Mouse (Mus musculus) liver, embryonic 16.5 days (tissue): Measurements from ENCODE around the gene Hmgcs2. TPM values are rescaled to one million over a fixed set of nuclear protein-coding genes. Genes with fewer than 3 reads are reported as not detected.

Source experiments
- ATAC-seq: fragments of 200-750 bp; cut with Nextera tagmentation; 2 replicates; pipeline ENCODE4 v1.8.0; 2017; ENCODE audit warnings: low read depth, mild to moderate bottlenecking, moderate number of reproducible peaks, moderate library complexity
- H3K27ac ChIP-seq: fragments of 300-500 bp; sonication (generic); 2 replicates; pipeline ENCODE4 v1.5.1; 2014; ENCODE audit warnings: mild to moderate bottlenecking, low read length
- H3K27me3 ChIP-seq: fragments of 300-500 bp; sonication (generic); 2 replicates; pipeline ENCODE4 v1.6.1; 2014; ENCODE audit warnings: low read depth, low read length, mixed read lengths; ENCODE audit not compliant: control insufficient read depth, insufficient read depth
- H3K36me3 ChIP-seq: fragments of 300-500 bp; sonication (generic); 2 replicates; pipeline ENCODE4 v1.6.1; 2014; ENCODE audit warnings: mild to moderate bottlenecking; ENCODE audit not compliant: control insufficient read depth, insufficient read depth
- H3K4me1 ChIP-seq: fragments of 300-500 bp; sonication (generic); 2 replicates; pipeline ENCODE4 v1.6.1; 2014; ENCODE audit warnings: low read depth, low read length, mixed read lengths; ENCODE audit not compliant: control insufficient read depth
- H3K4me2 ChIP-seq: fragments of 300-500 bp; sonication (generic); 2 replicates; pipeline ENCODE4 v1.6.1; 2014; ENCODE audit warnings: low read depth, low read length, mixed read lengths
- H3K4me3 ChIP-seq: fragments of 300-500 bp; sonication (generic); 2 replicates; pipeline ENCODE4 v1.5.1; 2014; ENCODE audit warnings: low read depth, mild to moderate bottlenecking, low read length
- H3K9ac ChIP-seq: fragments of 300-500 bp; sonication (generic); 2 replicates; pipeline ENCODE4 v1.6.1; 2014; ENCODE audit warnings: low read depth, low read length
- H3K9me3 ChIP-seq: fragments of 300-500 bp; sonication (generic); replicated peaks from 2 replicates; pipeline ENCODE4 v1.6.1; 2016; ENCODE audit warnings: low read length; ENCODE audit not compliant: control insufficient read depth
- WGBS: fragments of 180-500 bp; shearing (Covaris S2); extraction: QIAGEN DNeasy Blood & Tissue Kit; methylation state at CpG from one replicate; pipeline ENCODE4 v1.1.7; 2014; ENCODE audit not compliant: insufficient replicate concordance; 5-methylcytosine and 5-hydroxymethylcytosine counted together
- polyA plus RNA-seq: library from polyadenylated mRNA; unstranded; fragments of >200 nt; fragmentation: Nextera tagmentation; extraction: Ambion mirVana; gene quantifications from 2 replicates; pipeline ENCODE4 v1.2.1, GENCODE M21; 2015

The Hmgcs2 gene
- polyA plus RNA-seq, 1 experiment from 2014 or later: 366 TPM

GRCm38 (mm10) chr3:98317143-98317542 is 36.9 kb downstream of the Hmgcs2 start:
- Histone ChIP-seq H3K36me3 (peaks cover 3% of the 10 kb centered on the region; the same call in 1 of the 2 replicates), H3K27ac (no peak overlapping the region), H3K9me3 (no peaks in the 10 kb centered on the region), H3K4me2 (no peak overlapping the region), H3K9ac (no peak overlapping the region), H3K4me1 (no peaks in the 10 kb centered on the region), H3K27me3 (no peaks in the 10 kb centered on the region), H3K4me3 (no peak overlapping the region)
- 76% methylated on average over 3 of the region's 3 CpGs for WGBS
- no peak for ATAC-seq

- ATAC-seq: no peak
- Histone ChIP-seq H3K4me3 (no peak overlapping the region), H3K9me3 (no peaks in the 10 kb centered on the region), H3K27me3 (no peaks in the 10 kb centered on the region), H3K36me3 (peaks cover 3% of the 10 kb centered on the region; the same call in 1 of the 2 replicates), H3K9ac (no peak overlapping the region), H3K27ac (no peak overlapping the region), H3K4me1 (no peaks in the 10 kb centered on the region), H3K4me2 (no peak overlapping the region)
- 67% methylated on average over 2 of the region's 2 CpGs for WGBS
Measured at GRCm38 (mm10) chr3:98319190-98319589, 39.0 kb downstream of the Hmgcs2 start.

- Histone ChIP-seq H3K4me2 (no peak overlapping the region), H3K27me3 (no peaks in the 10 kb centered on the region), H3K4me3 (no peak overlapping the region), H3K36me3 (peaks cover 3% of the 10 kb centered on the region; the same call in 1 of the 2 replicates), H3K27ac (no peak overlapping the region), H3K9me3 (no peaks in the 10 kb centered on the region), H3K9ac (no peak overlapping the region), H3K4me1 (no peaks in the 10 kb centered on the region)
- ATAC-seq: no peak
- WGBS: 61% methylated on average over 5 of the region's 5 CpGs
Measured at GRCm38 (mm10) chr3:98322209-98322608, 42.0 kb downstream of the Hmgcs2 start.

GRCm38 (mm10) chr3:98324235-98324634 is 44.0 kb downstream of the Hmgcs2 start:
- Histone ChIP-seq H3K9me3 (no peaks in the 10 kb centered on the region), H3K9ac (no peak overlapping the region), H3K4me2 (no peak overlapping the region), H3K4me3 (no peak overlapping the region), H3K4me1 (no peaks in the 10 kb centered on the region), H3K27me3 (no peaks in the 10 kb centered on the region), H3K36me3 (peaks cover 3% of the 10 kb centered on the region; the same call in 1 of the 2 replicates), H3K27ac (no peak overlapping the region)
- no peak for ATAC-seq
- 69% methylated on average over 9 of the region's 9 CpGs for WGBS

- WGBS: 57% methylated on average over 2 of the region's 2 CpGs
- Histone ChIP-seq H3K4me3 (no peak overlapping the region), H3K9ac (no peak overlapping the region), H3K4me1 (peaks cover 23% of the 10 kb centered on the region), H3K27me3 (no peaks in the 10 kb centered on the region), H3K36me3 (no peaks in the 10 kb centered on the region), H3K4me2 (no peak overlapping the region), H3K9me3 (no peaks in the 10 kb centered on the region), H3K27ac (0 out of 2 replicates have a peak overlapping the region, but pooled peaks have one; percentile 14)
- peak; percentile 62 for ATAC-seq
Measured at GRCm38 (mm10) chr3:98334010-98334409, 53.8 kb downstream of the Hmgcs2 start.

GRCm38 (mm10) chr3:98335331-98335730 is 55.1 kb downstream of the Hmgcs2 start:
- ATAC-seq: no peak
- Histone ChIP-seq H3K9ac (no peak overlapping the region), H3K36me3 (no peaks in the 10 kb centered on the region), H3K9me3 (no peaks in the 10 kb centered on the region), H3K27ac (peak overlapping the region; percentile 17; the same call in 1 of the 2 replicates), H3K4me3 (no peak overlapping the region), H3K4me2 (no peak overlapping the region), H3K4me1 (peaks cover 27% of the 10 kb centered on the region), H3K27me3 (no peaks in the 10 kb centered on the region)

GRCm38 (mm10) chr3:98335886-98336285 is 55.7 kb downstream of the Hmgcs2 start:
- Histone ChIP-seq H3K27me3 (no peaks in the 10 kb centered on the region), H3K9ac (no peak overlapping the region), H3K27ac (peak overlapping the region; percentile 17), H3K36me3 (no peaks in the 10 kb centered on the region), H3K4me1 (peaks cover 27% of the 10 kb centered on the region), H3K4me3 (no peak overlapping the region), H3K4me2 (no peak overlapping the region), H3K9me3 (no peaks in the 10 kb centered on the region)
- WGBS: 19% methylated on average over 7 of the region's 7 CpGs
- ATAC-seq: no peak

- peaks cover 27% of the 10 kb centered on the region for H3K4me1 ChIP-seq
- H3K9ac ChIP-seq: no peak overlapping the region
- ATAC-seq: no peak
Measured at GRCm38 (mm10) chr3:98336661-98337654, 56.7 kb downstream of the Hmgcs2 start.

GRCm38 (mm10) chr3:98338584-98339041 is 58.4 kb downstream of the Hmgcs2 start:
- H3K9ac ChIP-seq: peak overlapping the region; percentile 65
- ATAC-seq: peak; percentile 56
- no peaks in the 10 kb centered on the region for H3K9me3 ChIP-seq
- H3K27ac ChIP-seq: peak overlapping the region; percentile 60
- no peaks in the 10 kb centered on the region for H3K36me3 ChIP-seq
- H3K4me1 ChIP-seq: peaks cover 27% of the 10 kb centered on the region
- peak overlapping the region; percentile 86 for H3K4me2 ChIP-seq
- H3K4me3 ChIP-seq: peak overlapping the region; percentile 69
- H3K27me3 ChIP-seq: no peaks in the 10 kb centered on the region
- under 1% methylated on average over 15 of the region's 15 CpGs for WGBS

More at GRCm38 (mm10) chr3:98336661-98337654, 56.7 kb downstream of the Hmgcs2 start:
- Histone ChIP-seq H3K36me3 (no peaks in the 10 kb centered on the region), H3K27me3 (no peaks in the 10 kb centered on the region), H3K27ac (no peak overlapping the region), H3K4me2 (peak overlapping the region; percentile 86), H3K4me3 (no peak overlapping the region), H3K9me3 (no peaks in the 10 kb centered on the region)
- 55% methylated on average over 22 of the region's 22 CpGs for WGBS
